Mouse (Mus musculus): ENCODE data around the gene Ccl2.

DNA sequence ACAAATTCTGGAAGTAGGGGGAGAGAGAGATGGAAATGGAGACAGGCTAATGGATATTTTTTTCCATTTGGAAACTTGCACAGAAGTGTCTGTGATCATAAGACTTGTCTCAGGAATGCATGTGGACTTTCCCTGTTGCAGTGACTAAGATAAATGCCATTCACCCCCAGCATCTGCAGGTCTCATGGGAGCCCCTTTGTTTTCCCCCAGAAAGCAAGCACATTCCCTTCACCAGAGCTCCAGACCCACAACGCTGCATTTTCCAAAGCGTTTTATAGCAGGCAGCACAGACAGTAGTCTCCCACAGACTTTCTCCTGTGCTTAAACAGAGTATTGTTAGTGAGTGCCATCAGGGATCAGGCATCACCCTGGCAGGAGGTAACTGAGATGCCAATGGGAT, 16.0 kb upstream of the Ccl2 start:
- TF ChIP-seq CTCF (IDR thresholded peaks at IDR 0.05; ENCODE audit: borderline replicate concordance, insufficient read depth, low read length): no peak
- no peak for TF ChIP-seq POLR2A (IDR thresholded peaks at IDR 0.05; ENCODE audit: low read depth, low read length)
